Mouse (Mus musculus): ENCODE measurements at regions not wholly inside any gene's neighbourhood (a gene's known extent, or its start where the extent isn't known, plus 50 kb on each side); places are given as distances from the start of the nearest gene placed in this dataset.
A peak's percentile ranks its signal among the peaks of the same experiment; 100 is the strongest.

- no peak for DNase-seq (ENCODE audit: low read depth, low spot score)
These were observed 446.8 kb downstream of the Ate1 start for GRCm38 (mm10) chr7:130073388-130073787.

- DNase-seq (ENCODE audit: low read depth, low spot score), result peak; percentile 5
These were observed 446.0 kb downstream of the Ate1 start for GRCm38 (mm10) chr7:130073890-130074819.

- no peak for DNase-seq (ENCODE audit: low read depth, low spot score)
These were observed 437.5 kb downstream of the Ate1 start for GRCm38 (mm10) chr7:130082662-130083061.

- DNase-seq (ENCODE audit: low read depth, low spot score), result no peak
These were observed 434.5 kb downstream of the Ate1 start for GRCm38 (mm10) chr7:130085706-130086105.

GRCm38 (mm10) chr7:130089896-130090610 is 430.1 kb downstream of the Ate1 start:
- no peak for DNase-seq (ENCODE audit: low read depth, low spot score)

- DNase-seq (ENCODE audit: low read depth, low spot score), result no peak
These were observed 428.2 kb downstream of the Ate1 start for GRCm38 (mm10) chr7:130091942-130092341.

GRCm38 (mm10) chr7:130095141-130095540 is 425.0 kb downstream of the Ate1 start:
- DNase-seq (ENCODE audit: low read depth, low spot score), result no peak

GRCm38 (mm10) chr7:130098606-130099005 is 421.6 kb downstream of the Ate1 start:
- no peak for DNase-seq (ENCODE audit: low read depth, low spot score)

- no peak for DNase-seq (ENCODE audit: low read depth, low spot score)
These were observed 417.5 kb downstream of the Ate1 start for GRCm38 (mm10) chr7:130102671-130103070.

GRCm38 (mm10) chr7:130106961-130107360 is 413.2 kb downstream of the Ate1 start:
- no peak for DNase-seq (ENCODE audit: low read depth, low spot score)

GRCm38 (mm10) chr7:130108362-130108761 is 411.8 kb downstream of the Ate1 start:
- no peak for DNase-seq (ENCODE audit: low read depth, low spot score)

Measured in retina, postnatal 7 days (tissue).